Mouse (Mus musculus) layer of hippocampus, postnatal 14 days (tissue): Measurements from ENCODE around the gene Serpine3. TPM values are rescaled to one million over a fixed set of nuclear protein-coding genes. Genes with fewer than 3 reads are reported as not detected.

Experiments used
- DNase-seq, 2 experiments: peaks; one replicate each; pipeline ENCODE4 v3.0.0; 2021 to 2022; ENCODE audit warnings: low spot score in 2 of 2, mixed read lengths in 1 of 2
- long read RNA-seq, 2 experiments: library from polyadenylated mRNA; stranded (forward); transcript quantifications; one replicate each; pipeline ENCODE4 v2.0.0; 2021
- total RNA-seq, 2 experiments: library from RNA; stranded (reverse); gene quantifications; 2 replicates each; pipeline ENCODE4 v1.2.3; 2021

Gene Serpine3
- total RNA-seq, result not detected
- long read RNA-seq, experiment 1, result 0 reads
- long read RNA-seq, experiment 2, partial matches to known transcripts, result 0 of 1 reads
- long read RNA-seq, experiment 2, other reads (novel, unspliced or antisense), result 1 of 1 reads

- no peak for DNase-seq
Observed at GRCm38 (mm10) chr14:62663367-62663766, at the start of gene Serpine3. Serpine3 (plus strand) TSS chr14:62663667.

GRCm38 (mm10) chr14:62622393-62622792, 41.1 kb upstream of the Serpine3 start:
- no peak for DNase-seq

GRCm38 (mm10) chr14:62627951-62628350, 35.5 kb upstream of the Serpine3 start:
- DNase-seq, result no peak

GRCm38 (mm10) chr14:62637436-62638344, 25.8 kb upstream of the Serpine3 start:
- peak; percentile 5 to 13 for DNase-seq

GRCm38 (mm10) chr14:62638345-62638702, 25.1 kb upstream of the Serpine3 start:
- DNase-seq, result no peak

GRCm38 (mm10) chr14:62639111-62639510, 24.4 kb upstream of the Serpine3 start:
- DNase-seq, result peak in 1 of 2 experiments; percentile 7

GRCm38 (mm10) chr14:62639551-62639950, 23.9 kb upstream of the Serpine3 start:
- no peak for DNase-seq

GRCm38 (mm10) chr14:62640396-62640795, 23.1 kb upstream of the Serpine3 start:
- no peak for DNase-seq

- peak; percentile 6 to 16 for DNase-seq
Observed at GRCm38 (mm10) chr14:62642368-62642767, 21.1 kb upstream of the Serpine3 start.

GRCm38 (mm10) chr14:62648405-62648804, 15.1 kb upstream of the Serpine3 start:
- no peak for DNase-seq

- no peak for DNase-seq
Observed at GRCm38 (mm10) chr14:62650376-62650775, 13.1 kb upstream of the Serpine3 start.

- no peak for DNase-seq
Observed at GRCm38 (mm10) chr14:62651771-62652170, 11.7 kb upstream of the Serpine3 start.

GRCm38 (mm10) chr14:62655996-62656395, 7.5 kb upstream of the Serpine3 start:
- no peak for DNase-seq

- DNase-seq, result no peak
Observed at GRCm38 (mm10) chr14:62657469-62657868, 6.0 kb upstream of the Serpine3 start.

GRCm38 (mm10) chr14:62662381-62662780, 1.1 kb upstream of the Serpine3 start:
- no peak for DNase-seq

GRCm38 (mm10) chr14:62664976-62665673, 1.7 kb downstream of the Serpine3 start:
- no peak for DNase-seq

- no peak for DNase-seq
Observed at GRCm38 (mm10) chr14:62673646-62674045, 10.2 kb downstream of the Serpine3 start.

GRCm38 (mm10) chr14:62718161-62718560, 54.7 kb downstream of the Serpine3 start:
- DNase-seq, result peak in 1 of 2 experiments; percentile 20

- no peak for DNase-seq
Observed at GRCm38 (mm10) chr14:62721625-62722024, 58.2 kb downstream of the Serpine3 start.

- DNase-seq, result no peak
Observed at GRCm38 (mm10) chr14:62724560-62724959, 61.1 kb downstream of the Serpine3 start.

- DNase-seq, result no peak
Observed at GRCm38 (mm10) chr14:62731902-62732301, 68.4 kb downstream of the Serpine3 start.

- DNase-seq, result no peak
Observed at GRCm38 (mm10) chr14:62733666-62734065, 70.2 kb downstream of the Serpine3 start.
